Mouse (Mus musculus) myocyte (in vitro differentiated cells): Measurements from ENCODE around the gene Sptssb. TPM values are rescaled to one million over a fixed set of nuclear protein-coding genes. Genes with fewer than 3 reads are reported as not detected.

Source experiments
- H3K27me3 ChIP-seq: one replicate; pipeline ENCODE4 v1.6.1; 2011; ENCODE audit not compliant: control insufficient read depth, insufficient read depth, insufficient read length
- H3K36me3 ChIP-seq: one replicate; pipeline ENCODE4 v1.6.1; 2011; ENCODE audit not compliant: control insufficient read depth, insufficient read depth
- H3K4me2 ChIP-seq: one replicate; pipeline ENCODE4 v1.6.1; 2011; ENCODE audit warnings: low read depth, control low read depth
- H3K4me3 ChIP-seq: one replicate; pipeline ENCODE4 v1.5.1; 2011; ENCODE audit warnings: mild to moderate bottlenecking, control low read depth, moderate library complexity
- H3K79me2 ChIP-seq: one replicate; pipeline ENCODE4 v1.6.1; 2011; ENCODE audit not compliant: control insufficient read depth, insufficient read depth
- H3ac ChIP-seq: one replicate; pipeline ENCODE4 v1.6.1; 2011; ENCODE audit not compliant: control insufficient read depth, insufficient read length
- CEBPB ChIP-seq: IDR thresholded peaks from 2 replicates; pipeline ENCODE4 v1.6.1; 2011; ENCODE audit warnings: mild to moderate bottlenecking, moderate library complexity; ENCODE audit not compliant: poor library complexity, insufficient read depth, severe bottlenecking
- E2F4 ChIP-seq: IDR thresholded peaks from one replicate; pipeline ENCODE4 v1.6.1; 2011; ENCODE audit warnings: mild to moderate bottlenecking, control low read depth, moderate library complexity; ENCODE audit not compliant: insufficient read depth
- MAX ChIP-seq: IDR thresholded peaks from one replicate; pipeline ENCODE4 v1.6.1; 2011; ENCODE audit warnings: low read depth, mild to moderate bottlenecking, control low read depth
- MYOD1 ChIP-seq, 3 experiments: IDR thresholded peaks; one replicate each; pipeline ENCODE4 v1.6.1; 2011; ENCODE audit warnings: control low read depth in 2 of 3, low read depth in 2 of 3, mild to moderate bottlenecking in 2 of 3, moderate library complexity in 1 of 3; ENCODE audit not compliant: insufficient read length in 2 of 3, control insufficient read depth in 1 of 3
- MYOG ChIP-seq, 3 experiments: IDR thresholded peaks; one replicate each; pipeline ENCODE4 v1.6.1; 2011; ENCODE audit warnings: control low read depth in 2 of 3, low read depth in 2 of 3, mild to moderate bottlenecking in 2 of 3; ENCODE audit not compliant: insufficient read length in 2 of 3, control insufficient read depth in 1 of 3, insufficient read depth in 1 of 3
- POLR2A ChIP-seq: IDR thresholded peaks from one replicate; pipeline ENCODE4 v1.6.1; 2011; ENCODE audit warnings: low read depth, mild to moderate bottlenecking, control low read depth, moderate library complexity; ENCODE audit not compliant: insufficient read length
- POLR2AphosphoS2 ChIP-seq: IDR thresholded peaks from one replicate; pipeline ENCODE4 v1.6.1; 2011; ENCODE audit warnings: low read depth, control low read depth; ENCODE audit not compliant: insufficient read length
- REST ChIP-seq: IDR thresholded peaks from one replicate; pipeline ENCODE4 v1.6.1; 2011; ENCODE audit warnings: mild to moderate bottlenecking, control low read depth, moderate library complexity; ENCODE audit not compliant: insufficient read depth, insufficient read length
- SRF ChIP-seq: IDR thresholded peaks from one replicate; pipeline ENCODE4 v1.6.1; 2011; ENCODE audit warnings: low read depth; ENCODE audit not compliant: control insufficient read depth, insufficient read length
- TCF12 ChIP-seq: IDR thresholded peaks from one replicate; pipeline ENCODE4 v1.6.1; 2011; ENCODE audit warnings: mild to moderate bottlenecking, control low read depth; ENCODE audit not compliant: poor library complexity, insufficient read depth, severe bottlenecking
- TCF3 ChIP-seq: IDR thresholded peaks from one replicate; pipeline ENCODE4 v1.6.1; 2011; ENCODE audit warnings: low read depth, control low read depth; ENCODE audit not compliant: insufficient read length
- USF1 ChIP-seq: IDR thresholded peaks from one replicate; pipeline ENCODE4 v1.6.1; 2011; ENCODE audit warnings: low read depth, mild to moderate bottlenecking, control low read depth, moderate library complexity
- polyA plus RNA-seq: library from polyadenylated mRNA; unstranded; fragments of >200 nt; fragmentation: generic; extraction: Trizol; gene quantifications from one replicate; pipeline ENCODE4 v1.2.1, GENCODE M21; 2012; ENCODE audit warnings: missing spikeins

Gene Sptssb
- polyA plus RNA-seq, 1 experiment = not detected

GRCm38 (mm10) chr3:69892187-69893094 is 32.7 kb upstream of the Sptssb start:
- H3ac ChIP-seq = no peak overlapping the region
- no peaks in the 10 kb centered on the region for H3K36me3 ChIP-seq
- H3K4me3 ChIP-seq = no peak overlapping the region
- no peaks in the 10 kb centered on the region for H3K79me2 ChIP-seq
- H3K27me3 ChIP-seq = no peaks in the 10 kb centered on the region
- no peak overlapping the region for H3K4me2 ChIP-seq
- no peak for TF ChIP-seq MYOG (IDR thresholded peaks at IDR 0.05; ENCODE audit: control insufficient read depth in 1 of 3, insufficient read depth in 1 of 3, insufficient read length in 2 of 3, low read depth in 2 of 3)
- no peak for TF ChIP-seq MYOD1 (IDR thresholded peaks at IDR 0.05; ENCODE audit: control insufficient read depth in 1 of 3, insufficient read length in 2 of 3, low read depth in 2 of 3)
- TF ChIP-seq E2F4 = no peak
- TF ChIP-seq USF1 = no peak
- TF ChIP-seq MAX = no peak
- TF ChIP-seq TCF3 = no peak
- TF ChIP-seq POLR2A = no peak
- no peak for TF ChIP-seq REST
- TF ChIP-seq POLR2AphosphoS2 = no peak
- TF ChIP-seq CEBPB = no peak
- no peak for TF ChIP-seq SRF
- TF ChIP-seq TCF12 = no peak

- H3K4me2 ChIP-seq = no peak overlapping the region
- TF ChIP-seq MYOD1 (IDR thresholded peaks at IDR 0.05; ENCODE audit: control insufficient read depth in 1 of 3, insufficient read length in 2 of 3, low read depth in 2 of 3) (peak in 1 of 3 experiments; percentile 17), TCF12 (no peak), TCF3 (no peak)
- no peaks in the 10 kb centered on the region for H3K27me3 ChIP-seq
- no peak overlapping the region for H3K4me3 ChIP-seq
- no peak overlapping the region for H3ac ChIP-seq
- no peaks in the 10 kb centered on the region for H3K79me2 ChIP-seq
- no peaks in the 10 kb centered on the region for H3K36me3 ChIP-seq
Observed at GRCm38 (mm10) chr3:69885866-69886265, 26.1 kb upstream of the Sptssb start.

GRCm38 (mm10) chr3:69883710-69884109 is 24.0 kb upstream of the Sptssb start:
- TF ChIP-seq POLR2A (no peak), REST (no peak), SRF (no peak), MYOD1 (IDR thresholded peaks at IDR 0.05; ENCODE audit: control insufficient read depth in 1 of 3, insufficient read length in 2 of 3, low read depth in 2 of 3) (no peak), CEBPB (no peak), USF1 (no peak), POLR2AphosphoS2 (no peak), TCF3 (no peak), MYOG (IDR thresholded peaks at IDR 0.05; ENCODE audit: control insufficient read depth in 1 of 3, insufficient read depth in 1 of 3, insufficient read length in 2 of 3, low read depth in 2 of 3) (no peak), E2F4 (no peak), MAX (no peak), TCF12 (no peak)
- Histone ChIP-seq H3K79me2 (no peaks in the 10 kb centered on the region), H3K4me3 (no peak overlapping the region), H3K4me2 (no peak overlapping the region), H3ac (no peak overlapping the region), H3K27me3 (no peaks in the 10 kb centered on the region), H3K36me3 (no peaks in the 10 kb centered on the region)

- Histone ChIP-seq H3ac (no peak overlapping the region), H3K79me2 (no peaks in the 10 kb centered on the region), H3K4me3 (no peak overlapping the region), H3K36me3 (no peaks in the 10 kb centered on the region), H3K27me3 (no peaks in the 10 kb centered on the region), H3K4me2 (no peak overlapping the region)
- TF ChIP-seq REST (no peak), USF1 (no peak), TCF12 (no peak), SRF (no peak)
Observed at GRCm38 (mm10) chr3:69877538-69877937, 17.8 kb upstream of the Sptssb start.

- H3K27me3 ChIP-seq = no peaks in the 10 kb centered on the region
- H3K4me2 ChIP-seq = no peak overlapping the region
- H3K79me2 ChIP-seq = no peaks in the 10 kb centered on the region
- no peak overlapping the region for H3K4me3 ChIP-seq
- no peak for TF ChIP-seq MYOG (IDR thresholded peaks at IDR 0.05; ENCODE audit: control insufficient read depth in 1 of 3, insufficient read depth in 1 of 3, insufficient read length in 2 of 3, low read depth in 2 of 3)
- no peak for TF ChIP-seq TCF3
- no peak for TF ChIP-seq CEBPB
- TF ChIP-seq TCF12 = no peak
- no peak for TF ChIP-seq SRF
- no peak for TF ChIP-seq USF1
- no peak for TF ChIP-seq POLR2A
- TF ChIP-seq MYOD1 (IDR thresholded peaks at IDR 0.05; ENCODE audit: control insufficient read depth in 1 of 3, insufficient read length in 2 of 3, low read depth in 2 of 3) = no peak
- no peak for TF ChIP-seq REST
- TF ChIP-seq POLR2AphosphoS2 = no peak
- no peak for TF ChIP-seq MAX
- TF ChIP-seq E2F4 = no peak
- no peak overlapping the region for H3ac ChIP-seq
- H3K36me3 ChIP-seq = no peaks in the 10 kb centered on the region
Observed at GRCm38 (mm10) chr3:69874721-69875120, 15.0 kb upstream of the Sptssb start.
